Comparison of ENCODE assay signal across 23 mouse cellular contexts in the genomic region with DNA sequence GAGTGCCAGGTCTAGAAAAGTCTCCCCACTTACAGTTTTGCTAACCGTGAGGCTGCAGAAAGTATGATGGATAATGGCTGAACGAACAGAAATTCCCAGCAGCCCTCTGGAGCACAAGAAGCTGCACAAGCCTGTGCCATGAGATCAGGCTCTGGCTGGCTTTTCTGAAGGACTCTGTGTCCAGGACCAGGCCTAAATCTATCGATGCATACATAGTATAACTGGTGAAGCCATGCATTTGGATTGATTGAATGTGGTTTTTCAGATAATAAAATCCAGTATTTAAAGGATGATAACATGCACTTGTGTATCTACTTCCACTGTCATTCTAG.
DNase-seq lines count a peak whose midpoint lies in the region; ATAC-seq lines count a peak whose summit lies in the region.
"Had no signal": no experiment of that assay in that cellular context is flagged by ENCODE, and none has a peak within 500 bp of the region (broad histone marks: within the 10 kb centered on the region; RNA-seq: fewer than 3 reads in every experiment).

No protein-coding gene starts in this region.

- DNase-seq in neural tube, embryonic 10.5 days (ENCODE audit: extremely low spot score, low spot score) = no peak
- no peak for DNase-seq in midbrain, embryonic 14.5 days
- no peak for DNase-seq in heart, postnatal 14 days
- DNase-seq in testis, postnatal 10 days (ENCODE audit: low spot score) = no peak
- DNase-seq: adrenal gland, postnatal 25 days; cerebellum, adult 11-12 months; cerebellum, postnatal 25 days; gastrocnemius, adult 2 months; heart, adult 18-20 months; liver; thymus, adult 2 months had no signal

- no peaks in the 10 kb centered on the region for H3K27me3 ChIP-seq in neural tube, embryonic 13.5 days
- H3K27me3 ChIP-seq in hindbrain, embryonic 16.5 days (replicated peaks; ENCODE audit: control insufficient read depth, insufficient read depth, low read length) = no peaks in the 10 kb centered on the region
- H3K27me3 ChIP-seq in midbrain, embryonic 14.5 days (ENCODE audit: control insufficient read depth, insufficient read depth, low read length) = no peaks in the 10 kb centered on the region
- H3K27me3 ChIP-seq: CH12.LX; embryonic facial prominence, embryonic 15.5 days; heart, embryonic 15.5 days; stomach, embryonic 15.5 days had no signal

- H3K4me2 ChIP-seq in neural tube, embryonic 13.5 days = no peak overlapping the region
- no peak overlapping the region for H3K4me2 ChIP-seq in hindbrain, embryonic 16.5 days (ENCODE audit: low read length)
- H3K4me2 ChIP-seq in midbrain, embryonic 14.5 days (ENCODE audit: low read length) = no peak overlapping the region
- H3K4me2 ChIP-seq: embryonic facial prominence, embryonic 15.5 days; heart, embryonic 15.5 days; stomach, embryonic 15.5 days had no signal

- peak overlapping the region; percentile 38; the same call in 1 of the 2 replicates for H3K9ac ChIP-seq in neural tube, embryonic 13.5 days
- H3K9ac ChIP-seq in hindbrain, embryonic 16.5 days (ENCODE audit: low read depth, low read length) = no peak overlapping the region
- H3K9ac ChIP-seq in midbrain, embryonic 14.5 days (replicated peaks; ENCODE audit: low read length) = no peak overlapping the region
- H3K9ac ChIP-seq: embryonic facial prominence, embryonic 15.5 days; heart, embryonic 15.5 days; stomach, embryonic 15.5 days had no signal

- H3K4me3 ChIP-seq in neural tube, embryonic 13.5 days = no peak overlapping the region
- H3K4me3 ChIP-seq in hindbrain, embryonic 16.5 days (ENCODE audit: low read length) = no peak overlapping the region
- no peak overlapping the region for H3K4me3 ChIP-seq in midbrain, embryonic 14.5 days (replicated peaks; ENCODE audit: low read depth, low read length)
- H3K4me3 ChIP-seq: embryonic facial prominence, embryonic 15.5 days; gastrocnemius, adult 2 months; heart, embryonic 15.5 days; layer of hippocampus, adult 2 months; stomach, embryonic 15.5 days had no signal

- ATAC-seq in neural tube, embryonic 13.5 days (ENCODE audit: low read depth) = peak; percentile 20; the same call in 1 of the 2 replicates
- ATAC-seq in hindbrain, embryonic 16.5 days = no peak
- ATAC-seq in midbrain, embryonic 14.5 days (ENCODE audit: low FRiP score, low TSS enrichment) = no peak
- ATAC-seq in monocyte, adult 5-6 weeks (replicated peaks; ENCODE audit: insufficient number of reproducible peaks, low FRiP score, low TSS enrichment, poor library complexity, severe bottlenecking) = no peak
- no peak for ATAC-seq in cerebellum, adult (ENCODE audit: insufficient number of reproducible peaks, low FRiP score, low TSS enrichment)
- ATAC-seq: intestine, postnatal 0 days; lung, postnatal 0 days had no signal

- no peaks in the 10 kb centered on the region for H3K36me3 ChIP-seq in neural tube, embryonic 13.5 days
- H3K36me3 ChIP-seq in hindbrain, embryonic 16.5 days (ENCODE audit: control insufficient read depth, insufficient read depth, low read length) = no peaks in the 10 kb centered on the region
- H3K36me3 ChIP-seq in midbrain, embryonic 14.5 days (ENCODE audit: control insufficient read depth, insufficient read depth, low read length) = no peaks in the 10 kb centered on the region
- H3K36me3 ChIP-seq: embryonic facial prominence, embryonic 15.5 days; heart, embryonic 15.5 days; stomach, embryonic 15.5 days had no signal

- WGBS in neural tube, embryonic 13.5 days = 51% methylated on average over 3 of the region's 3 CpGs
- 41% methylated on average over 3 of the region's 3 CpGs for WGBS in hindbrain, embryonic 16.5 days
- 40% methylated on average over 3 of the region's 3 CpGs for WGBS in midbrain, embryonic 14.5 days

- peak overlapping the region; percentile 88 for H3K27ac ChIP-seq in neural tube, embryonic 13.5 days (replicated peaks)
- H3K27ac ChIP-seq in hindbrain, embryonic 16.5 days (ENCODE audit: low read depth, low read length) = peak overlapping the region; percentile 62; the same call in 1 of the 2 replicates
- H3K27ac ChIP-seq in midbrain, embryonic 14.5 days (replicated peaks; ENCODE audit: low read depth, low read length) = peak overlapping the region; percentile 71
- H3K27ac ChIP-seq: embryonic facial prominence, embryonic 15.5 days; gastrocnemius, adult 2 months; heart, embryonic 15.5 days; kidney, postnatal 0 days; layer of hippocampus, adult 2 months; stomach, embryonic 15.5 days had no signal

- no peaks in the 10 kb centered on the region for H3K9me3 ChIP-seq in neural tube, embryonic 13.5 days
- no peaks in the 10 kb centered on the region for H3K9me3 ChIP-seq in hindbrain, embryonic 16.5 days (ENCODE audit: control insufficient read depth, low read length)
- H3K9me3 ChIP-seq in midbrain, embryonic 14.5 days (ENCODE audit: control insufficient read depth, low read length) = no peaks in the 10 kb centered on the region
- H3K9me3 ChIP-seq: embryonic facial prominence, embryonic 15.5 days; heart, embryonic 15.5 days; stomach, embryonic 15.5 days had no signal

- intact Hi-C loops in heart, postnatal 14 days (cut with DNase I) = no loop called here

- peaks cover 30% of the 10 kb centered on the region for H3K4me1 ChIP-seq in neural tube, embryonic 13.5 days (replicated peaks)
- peaks cover 15% of the 10 kb centered on the region for H3K4me1 ChIP-seq in hindbrain, embryonic 16.5 days (ENCODE audit: control insufficient read depth, insufficient read depth, low read depth, low read length)
- peaks cover 24% of the 10 kb centered on the region for H3K4me1 ChIP-seq in midbrain, embryonic 14.5 days (ENCODE audit: control insufficient read depth, insufficient read depth, low read length)
- H3K4me1 ChIP-seq: embryonic facial prominence, embryonic 15.5 days; heart, embryonic 15.5 days; stomach, embryonic 15.5 days had no signal
